Mouse (Mus musculus) CH12.LX (cell line): ENCODE data around the gene Ddah2. TPM values are rescaled to one million over a fixed set of nuclear protein-coding genes. Genes with fewer than 3 reads are reported as not detected.

Source experiments
- polyA plus RNA-seq: library from polyadenylated mRNA; unstranded; fragments of >175 nt; gene quantifications from 2 replicates; pipeline ENCODE4 v1.2.1, GENCODE M21; 2012; ENCODE audit warnings: low read depth; ENCODE audit not compliant: insufficient read length
- total RNA-seq, 2 experiments: library from RNA; depleted of rRNA; stranded (reverse); fragments of 300-350 nt in 1 of 2; fragments of >200 nt in 1 of 2; gene quantifications; 2 replicates each; pipeline ENCODE4 v1.2.3; 2012 to 2014

Ddah2 gene
- total and polyA plus RNA-seq, 3 experiments = 0.94 to 4.8 (median 3.4) TPM

Other genes with a start within 250 kb of the Ddah2 start
Only the 20 nearest of the 45 such genes appear.
- 0.30 and 0.38 TPM in 2 replicates for gene Hspa1l, start 86.3 kb upstream of the Ddah2 start, total RNA-seq (2012; rRNA removed)
- gene Hspa1l, start 86.3 kb upstream of the Ddah2 start, total RNA-seq (2014; rRNA removed) = not detected in 2 replicates
- gene Hspa1l, start 86.3 kb upstream of the Ddah2 start, polyA plus RNA-seq = 1.1 and 1.4 TPM in 2 replicates
- 104 and 120 TPM in 2 replicates for gene Lsm2, start 77.2 kb upstream of the Ddah2 start, total RNA-seq (2012; rRNA removed)
- 134 and 135 TPM in 2 replicates for gene Lsm2, start 77.2 kb upstream of the Ddah2 start, total RNA-seq (2014; rRNA removed)
- 274 and 345 TPM in 2 replicates for gene Lsm2, start 77.2 kb upstream of the Ddah2 start, polyA plus RNA-seq
- 238 and 277 TPM in 2 replicates for gene Vars, start 58.0 kb upstream of the Ddah2 start, total RNA-seq (2012; rRNA removed)
- gene Vars, start 58.0 kb upstream of the Ddah2 start, total RNA-seq (2014; rRNA removed) = 90.3 and 97.4 TPM in 2 replicates
- 253 and 280 TPM in 2 replicates for gene Vars, start 58.0 kb upstream of the Ddah2 start, polyA plus RNA-seq
- 0.42 and 0.46 TPM in 2 replicates for gene Vwa7, start 42.5 kb upstream of the Ddah2 start, total RNA-seq (2012; rRNA removed)
- 0.07 TPM in 1 of 2 replicates, not detected in the other for gene Vwa7, start 42.5 kb upstream of the Ddah2 start, total RNA-seq (2014; rRNA removed)
- 0.94 and 1.2 TPM in 2 replicates for gene Vwa7, start 42.5 kb upstream of the Ddah2 start, polyA plus RNA-seq
- gene Sapcd1, start 31.0 kb upstream of the Ddah2 start, total RNA-seq (2012; rRNA removed) = 94.1 and 124 TPM in 2 replicates
- 130 and 142 TPM in 2 replicates for gene Sapcd1, start 31.0 kb upstream of the Ddah2 start, total RNA-seq (2014; rRNA removed)
- 94.4 and 105 TPM in 2 replicates for gene Sapcd1, start 31.0 kb upstream of the Ddah2 start, polyA plus RNA-seq
- gene Msh5, start 12.3 kb upstream of the Ddah2 start, total RNA-seq (2012; rRNA removed) = 11.5 and 13.1 TPM in 2 replicates
- gene Msh5, start 12.3 kb upstream of the Ddah2 start, total RNA-seq (2014; rRNA removed) = 6.1 and 7.6 TPM in 2 replicates
- gene Msh5, start 12.3 kb upstream of the Ddah2 start, polyA plus RNA-seq = 10.6 and 12.1 TPM in 2 replicates
- 182 and 198 TPM in 2 replicates for gene Clic1, start 9.1 kb upstream of the Ddah2 start, total RNA-seq (2012; rRNA removed)
- 111 and 114 TPM in 2 replicates for gene Clic1, start 9.1 kb upstream of the Ddah2 start, total RNA-seq (2014; rRNA removed)
- 160 and 163 TPM in 2 replicates for gene Clic1, start 9.1 kb upstream of the Ddah2 start, polyA plus RNA-seq
- gene Ly6g6c, start 6.4 kb downstream of the Ddah2 start, total RNA-seq (2012; rRNA removed) = not detected in 2 replicates
- not detected in 2 replicates for gene Ly6g6c, start 6.4 kb downstream of the Ddah2 start, total RNA-seq (2014; rRNA removed)
- 0.30 and 0.42 TPM in 2 replicates for gene Ly6g6c, start 6.4 kb downstream of the Ddah2 start, polyA plus RNA-seq
- gene Mpig6b, start 7.1 kb downstream of the Ddah2 start, total RNA-seq (2012; rRNA removed) = not detected in 2 replicates
- not detected in 2 replicates for gene Mpig6b, start 7.1 kb downstream of the Ddah2 start, total RNA-seq (2014; rRNA removed)
- 0.10 TPM in 1 of 2 replicates, not detected in the other for gene Mpig6b, start 7.1 kb downstream of the Ddah2 start, polyA plus RNA-seq
- not detected in 2 replicates for gene Ly6g6e, start 17.9 kb downstream of the Ddah2 start, total RNA-seq (2012; rRNA removed)
- not detected in 2 replicates for gene Ly6g6e, start 17.9 kb downstream of the Ddah2 start, total RNA-seq (2014; rRNA removed)
- not detected in 2 replicates for gene Ly6g6e, start 17.9 kb downstream of the Ddah2 start, polyA plus RNA-seq
- gene Ly6g6d, start 19.0 kb downstream of the Ddah2 start, total RNA-seq (2012; rRNA removed) = not detected in 2 replicates
- gene Ly6g6d, start 19.0 kb downstream of the Ddah2 start, total RNA-seq (2014; rRNA removed) = not detected in 2 replicates
- gene Ly6g6d, start 19.0 kb downstream of the Ddah2 start, polyA plus RNA-seq = 0.44 and 0.46 TPM in 2 replicates
- gene Ly6g6f, start 26.6 kb downstream of the Ddah2 start, total RNA-seq (2012; rRNA removed) = not detected in 2 replicates
- 0.22 and 0.54 TPM in 2 replicates for gene Ly6g6f, start 26.6 kb downstream of the Ddah2 start, total RNA-seq (2014; rRNA removed)
- 0.29 and 0.67 TPM in 2 replicates for gene Ly6g6f, start 26.6 kb downstream of the Ddah2 start, polyA plus RNA-seq
- gene Abhd16a, start 30.2 kb downstream of the Ddah2 start, total RNA-seq (2012; rRNA removed) = 15.3 and 16.2 TPM in 2 replicates
- gene Abhd16a, start 30.2 kb downstream of the Ddah2 start, total RNA-seq (2014; rRNA removed) = 11.7 and 16.6 TPM in 2 replicates
- gene Abhd16a, start 30.2 kb downstream of the Ddah2 start, polyA plus RNA-seq = 10.7 and 11.6 TPM in 2 replicates
- not detected in 2 replicates for gene Ly6g5c, start 49.2 kb downstream of the Ddah2 start, total RNA-seq (2012; rRNA removed)
- gene Ly6g5c, start 49.2 kb downstream of the Ddah2 start, total RNA-seq (2014; rRNA removed) = not detected in 2 replicates
- gene Ly6g5c, start 49.2 kb downstream of the Ddah2 start, polyA plus RNA-seq = not detected in 2 replicates
- gene Ly6g5b, start 56.4 kb downstream of the Ddah2 start, total RNA-seq (2012; rRNA removed) = 0.30 and 0.50 TPM in 2 replicates
- 0.88 and 0.91 TPM in 2 replicates for gene Ly6g5b, start 56.4 kb downstream of the Ddah2 start, total RNA-seq (2014; rRNA removed)
- 1.0 and 1.1 TPM in 2 replicates for gene Ly6g5b, start 56.4 kb downstream of the Ddah2 start, polyA plus RNA-seq
- 42.7 and 43.0 TPM in 2 replicates for gene Gpank1, start 62.4 kb downstream of the Ddah2 start, total RNA-seq (2012; rRNA removed)
- gene Gpank1, start 62.4 kb downstream of the Ddah2 start, total RNA-seq (2014; rRNA removed) = 32.6 and 36.6 TPM in 2 replicates
- 32.5 and 33.6 TPM in 2 replicates for gene Gpank1, start 62.4 kb downstream of the Ddah2 start, polyA plus RNA-seq
- gene Csnk2b, start 63.0 kb downstream of the Ddah2 start, total RNA-seq (2012; rRNA removed) = 130 and 143 TPM in 2 replicates
- 85.3 and 89.3 TPM in 2 replicates for gene Csnk2b, start 63.0 kb downstream of the Ddah2 start, total RNA-seq (2014; rRNA removed)
- 267 and 348 TPM in 2 replicates for gene Csnk2b, start 63.0 kb downstream of the Ddah2 start, polyA plus RNA-seq
- 15.6 and 17.0 TPM in 2 replicates for gene D17H6S53E, start 67.3 kb downstream of the Ddah2 start, total RNA-seq (2012; rRNA removed)
- gene D17H6S53E, start 67.3 kb downstream of the Ddah2 start, total RNA-seq (2014; rRNA removed) = 8.8 and 11.9 TPM in 2 replicates
- 8.7 and 13.8 TPM in 2 replicates for gene D17H6S53E, start 67.3 kb downstream of the Ddah2 start, polyA plus RNA-seq
- gene Apom, start 73.0 kb downstream of the Ddah2 start, total RNA-seq (2012; rRNA removed) = 0.21 TPM in 1 of 2 replicates, not detected in the other
- not detected in 2 replicates for gene Apom, start 73.0 kb downstream of the Ddah2 start, total RNA-seq (2014; rRNA removed)
- 0.39 and 0.41 TPM in 2 replicates for gene Apom, start 73.0 kb downstream of the Ddah2 start, polyA plus RNA-seq
- 73.0 and 73.7 TPM in 2 replicates for gene Bag6, start 76.1 kb downstream of the Ddah2 start, total RNA-seq (2012; rRNA removed)
- 21.7 and 26.0 TPM in 2 replicates for gene Bag6, start 76.1 kb downstream of the Ddah2 start, total RNA-seq (2014; rRNA removed)
- gene Bag6, start 76.1 kb downstream of the Ddah2 start, polyA plus RNA-seq = 133 and 152 TPM in 2 replicates